Mouse (Mus musculus): Measurements from ENCODE around the gene Cep85l. TPM values are rescaled to one million over a fixed set of nuclear protein-coding genes. Genes with fewer than 3 reads are reported as not detected.

The Cep85l gene
- total RNA-seq, 2 experiments from 2014 or later: 18.8 to 20.9 TPM

- DNase-seq: no peak
- intact Hi-C loops (cut with DNase I): no loop called here
These were observed 145.6 kb downstream of the Cep85l start for GRCm38 (mm10) chr10:53234086-53234613.

DNA sequence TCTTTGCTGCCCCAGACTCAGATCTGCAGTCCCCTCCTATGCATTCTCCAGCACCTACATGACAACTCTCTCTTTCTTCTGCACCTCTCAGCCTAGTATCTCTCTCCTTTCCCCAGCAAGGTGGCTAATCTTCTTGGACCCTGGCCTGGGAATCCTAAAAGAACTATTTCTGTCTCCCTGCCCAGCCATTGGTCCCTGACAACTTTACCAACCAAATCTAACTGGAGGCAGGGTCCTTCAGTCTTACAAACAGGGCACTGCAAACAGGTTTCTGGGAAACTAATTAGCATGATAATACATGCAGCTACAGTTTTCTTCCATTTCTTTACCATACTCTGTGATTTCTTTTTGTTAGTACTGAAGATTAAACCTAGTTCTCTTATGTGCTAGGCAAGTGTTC lies 148.9 kb downstream of the Cep85l start:
- intact Hi-C loops (cut with DNase I): no loop called here
- DNase-seq: peak; percentile 5 to 18

- no peak for DNase-seq
- intact Hi-C loops (cut with DNase I): no loop called here
These were observed 150.6 kb downstream of the Cep85l start for GRCm38 (mm10) chr10:53229190-53229589.

Other genes with a start within 250 kb of the Cep85l start
- gene Pln, start 42.3 kb downstream of the Cep85l start, total RNA-seq (2021): 1,000 to 10,000 TPM; 4,397 to 5,124 TPM
- 10 to 100 TPM; 31.2 to 39.1 TPM for gene Asf1a, start 216.8 kb upstream of the Cep85l start, total RNA-seq (2021)

Data from heart, postnatal 10 days (tissue).